ENCODE assay signal across 34 mouse cellular contexts in the genomic region with DNA sequence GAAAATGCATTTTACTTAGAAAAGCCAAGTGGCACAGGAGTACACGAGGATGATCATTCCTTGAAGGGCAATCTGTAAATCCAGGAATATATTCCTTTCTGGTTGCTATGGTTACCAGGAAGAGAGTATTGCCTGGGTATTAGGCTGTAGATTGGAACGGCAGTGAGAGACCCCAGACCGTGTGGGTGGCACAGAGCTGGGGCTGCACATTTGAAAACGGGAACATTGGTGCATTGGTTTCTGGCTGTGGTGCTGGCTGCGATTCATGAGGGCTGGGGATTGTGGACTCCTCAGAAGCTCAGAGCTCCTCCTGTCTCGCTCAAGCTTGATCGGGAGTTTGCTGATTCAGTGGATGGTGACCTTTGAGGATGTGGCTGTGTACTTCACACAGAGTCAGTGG. TPM values are rescaled to one million over a fixed set of nuclear protein-coding genes. Genes with fewer than 3 reads are reported as not detected.
"Had no signal": no experiment of that assay in that cellular context is flagged by ENCODE, and none has a peak within 500 bp of the region (broad histone marks: within the 10 kb centered on the region; RNA-seq: fewer than 3 reads in every experiment).

No protein-coding gene starts in this region.

- ATAC-seq: liver, embryonic 12.5 days; liver, postnatal 0 days; lung, postnatal 0 days; midbrain, embryonic 13.5 days had no signal

- H3K4me3 ChIP-seq: left cerebral cortex, adult 2 months; limb, embryonic 10.5 days; limb, embryonic 12.5 days; limb, embryonic 13.5 days; limb, embryonic 15.5 days; liver, embryonic 12.5 days; liver, embryonic 13.5 days; liver, embryonic 15.5 days; lung, embryonic 15.5 days; megakaryocyte, embryonic 14.5 days; midbrain, embryonic 10.5 days; midbrain, embryonic 12.5 days; midbrain, embryonic 13.5 days; myocyte had no signal

- H3K9me3 ChIP-seq: limb, embryonic 10.5 days; limb, embryonic 12.5 days; limb, embryonic 13.5 days; limb, embryonic 15.5 days; liver, embryonic 12.5 days; liver, embryonic 13.5 days; liver, embryonic 15.5 days; lung, embryonic 15.5 days; megakaryocyte, embryonic 14.5 days; midbrain, embryonic 10.5 days; midbrain, embryonic 12.5 days; midbrain, embryonic 13.5 days had no signal

- H3K27ac ChIP-seq: left cerebral cortex, adult 2 months; limb, embryonic 10.5 days; limb, embryonic 12.5 days; limb, embryonic 13.5 days; limb, embryonic 15.5 days; liver, embryonic 12.5 days; liver, embryonic 13.5 days; liver, embryonic 14.5 days; liver, embryonic 15.5 days; lung, embryonic 15.5 days; macrophage; midbrain, embryonic 10.5 days; midbrain, embryonic 12.5 days; midbrain, embryonic 13.5 days had no signal

- H3K9ac ChIP-seq: limb, embryonic 12.5 days; limb, embryonic 13.5 days; limb, embryonic 15.5 days; liver, embryonic 12.5 days; liver, embryonic 13.5 days; liver, embryonic 14.5 days; liver, embryonic 15.5 days; liver, postnatal 0 days; lung, embryonic 14.5 days; lung, embryonic 15.5 days; midbrain, embryonic 12.5 days; midbrain, embryonic 13.5 days had no signal

- H3K27me3 ChIP-seq: limb, embryonic 13.5 days; limb, embryonic 15.5 days; liver, embryonic 12.5 days; liver, embryonic 13.5 days; liver, embryonic 15.5 days; lung, embryonic 15.5 days; megakaryocyte, embryonic 14.5 days; midbrain, embryonic 13.5 days had no signal

- DNase-seq: left cerebral cortex, postnatal 4 days; liver; liver, embryonic 13.5 days; liver, postnatal 0 days; lung, adult 18-20 months; lung, adult 2 months; lung, embryonic 14.5 days; lung, postnatal 10 days; lung, postnatal 14 days; lung, postnatal 36 days; lung, postnatal 4 days; midbrain, embryonic 14.5 days had no signal

- H3K4me2 ChIP-seq: limb, embryonic 12.5 days; limb, embryonic 13.5 days; limb, embryonic 15.5 days; liver, embryonic 11.5 days; liver, embryonic 12.5 days; liver, embryonic 13.5 days; liver, embryonic 15.5 days; lung, embryonic 14.5 days; lung, embryonic 15.5 days; midbrain, embryonic 11.5 days; midbrain, embryonic 12.5 days; midbrain, embryonic 13.5 days had no signal

RNA-seq across cellular contexts. Expression of a gene that starts 40.2 kb away (rescaled TPM):
- total RNA-seq: liver, adult 2 months; megakaryocyte progenitor cell, adult 5-6 weeks; megakaryocyte-erythroid progenitor cell, adult 5-6 weeks; monocyte, adult 5-6 weeks had no signal
- polyA plus RNA-seq: liver, adult 2 months; liver, embryonic 12.5 days; liver, embryonic 15.5 days; liver, postnatal 0 days; macrophage had no signal
